Mouse (Mus musculus) limb, embryonic 12.5 days (tissue): ENCODE data around the gene Dbr1. TPM values are rescaled to one million over a fixed set of nuclear protein-coding genes. Genes with fewer than 3 reads are reported as not detected.

Experiments used
- polyA plus RNA-seq: library from polyadenylated mRNA; unstranded; fragments of >200 nt; fragmentation: Nextera tagmentation; extraction: Ambion mirVana; gene quantifications from 2 replicates; pipeline ENCODE4 v1.2.1, GENCODE M21; 2016

Gene Dbr1
- polyA plus RNA-seq, 1 experiment from 2014 or later, result 32.7 TPM

Other genes starting within 250 kb of the Dbr1 start
- gene Esyt3, start 217.2 kb upstream of the Dbr1 start, polyA plus RNA-seq, result 0.37 and 0.63 TPM in 2 replicates
- 16.6 and 21.9 TPM in 2 replicates for gene Mras, start 138.4 kb upstream of the Dbr1 start, polyA plus RNA-seq
- not detected in 2 replicates for gene Nme9, start 124.3 kb upstream of the Dbr1 start, polyA plus RNA-seq
- 22.4 and 22.5 TPM in 2 replicates for gene Armc8, start 6.9 kb upstream of the Dbr1 start, polyA plus RNA-seq
- not detected in 2 replicates for gene A4gnt, start 36.7 kb downstream of the Dbr1 start, polyA plus RNA-seq
- 26.7 and 27.7 TPM in 2 replicates for gene Dzip1l, start 53.7 kb downstream of the Dbr1 start, polyA plus RNA-seq
- gene Cldn18, start 141.5 kb downstream of the Dbr1 start, polyA plus RNA-seq, result not detected in 2 replicates